Mouse (Mus musculus) brown adipose tissue, adult 24 weeks (tissue): ENCODE results near the gene Usp20. TPM values are rescaled to one million over a fixed set of nuclear protein-coding genes. Genes with fewer than 3 reads are reported as not detected.

ENCODE experiments used
- H3K27ac ChIP-seq: fragments of 200-500 bp; replicated peaks from 2 replicates; pipeline ENCODE4 v1.5.1; 2012; ENCODE audit warnings: low read depth, mild to moderate bottlenecking, low read length
- H3K4me1 ChIP-seq: fragments of 200-500 bp; 2 replicates; pipeline ENCODE4 v1.6.1; 2012; ENCODE audit warnings: low read length, mixed read lengths; ENCODE audit not compliant: control insufficient read depth, insufficient read depth, insufficient read length
- H3K4me3 ChIP-seq: fragments of 200-500 bp; 2 replicates; pipeline ENCODE4 v1.5.1; 2012; ENCODE audit warnings: low read depth, mild to moderate bottlenecking, low read length, moderate library complexity; ENCODE audit not compliant: insufficient read depth
- polyA plus RNA-seq: library from polyadenylated mRNA; stranded (reverse); fragments of >200 nt; gene quantifications from 2 replicates; pipeline ENCODE4 v1.2.4, GENCODE M21; 2012; ENCODE audit not compliant: missing spikeins, insufficient read depth, insufficient read length

Usp20 gene
- polyA plus RNA-seq, 1 experiment = 7.3 TPM

DNA sequence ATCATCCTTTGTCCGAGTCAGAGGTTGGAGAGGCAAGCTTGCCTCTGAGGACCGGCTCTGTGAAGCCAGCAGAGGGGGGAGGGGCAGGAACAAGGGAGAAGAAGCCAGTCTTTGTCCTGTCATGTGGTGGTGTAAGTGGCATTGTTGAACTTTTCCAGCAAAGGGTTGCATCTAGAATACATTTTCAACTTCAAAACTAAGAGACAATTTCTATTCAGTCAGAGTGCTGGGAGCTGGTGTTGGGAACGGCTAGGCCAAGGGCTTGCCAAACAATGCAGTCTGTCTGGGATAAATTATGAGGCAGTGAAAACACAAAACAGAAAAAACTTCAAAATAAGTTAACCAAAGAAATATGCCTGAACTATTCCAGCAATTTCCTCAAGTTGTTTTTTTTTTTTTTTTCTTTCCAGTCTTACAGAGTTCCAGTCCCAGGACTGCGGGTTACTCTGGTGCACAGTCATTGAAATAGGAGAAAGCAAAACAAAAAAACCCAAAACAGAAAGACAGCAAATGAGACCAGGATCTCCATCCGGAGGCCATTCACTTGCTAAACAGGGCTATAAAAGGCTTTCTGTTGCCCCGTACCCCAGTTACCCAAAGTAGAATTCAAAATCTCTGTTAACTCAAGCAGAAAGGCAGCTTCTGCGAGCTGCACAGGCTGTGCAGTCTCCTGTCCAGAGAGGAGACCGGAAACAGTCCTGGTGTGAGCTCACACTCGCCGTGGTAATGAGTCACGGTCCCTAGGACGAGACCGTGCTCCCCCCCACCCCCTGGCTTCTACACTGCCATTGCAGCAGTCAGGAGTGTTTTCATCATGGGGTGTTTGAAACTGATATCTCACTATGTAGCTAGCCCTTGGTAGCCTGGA, 86.4 kb downstream of the Usp20 start:
- Histone ChIP-seq H3K4me1 (peaks cover 12% of the 10 kb centered on the region), H3K4me3 (no peak overlapping the region), H3K27ac (peak overlapping the region; percentile 35; the same call in 1 of the 2 replicates)

DNA sequence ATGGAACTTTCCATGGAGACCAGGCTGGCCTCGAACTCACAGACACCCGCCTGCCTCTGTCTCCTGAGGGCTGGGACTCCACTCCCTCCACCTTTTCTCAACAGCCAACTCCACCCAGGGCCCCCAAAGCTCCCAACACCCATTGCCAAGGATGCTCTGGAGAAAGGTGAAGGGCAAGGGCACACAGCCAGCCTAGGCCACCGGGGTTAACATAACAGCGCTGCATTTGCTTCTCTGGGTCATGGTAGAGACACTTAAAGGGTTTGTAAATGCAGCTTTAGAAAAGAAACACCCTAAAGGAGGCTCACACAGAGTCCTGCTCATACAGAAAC, 87.0 kb downstream of the Usp20 start:
- Histone ChIP-seq H3K4me3 (no peak overlapping the region), H3K27ac (peak overlapping the region; percentile 31), H3K4me1 (peaks cover 12% of the 10 kb centered on the region)

DNA sequence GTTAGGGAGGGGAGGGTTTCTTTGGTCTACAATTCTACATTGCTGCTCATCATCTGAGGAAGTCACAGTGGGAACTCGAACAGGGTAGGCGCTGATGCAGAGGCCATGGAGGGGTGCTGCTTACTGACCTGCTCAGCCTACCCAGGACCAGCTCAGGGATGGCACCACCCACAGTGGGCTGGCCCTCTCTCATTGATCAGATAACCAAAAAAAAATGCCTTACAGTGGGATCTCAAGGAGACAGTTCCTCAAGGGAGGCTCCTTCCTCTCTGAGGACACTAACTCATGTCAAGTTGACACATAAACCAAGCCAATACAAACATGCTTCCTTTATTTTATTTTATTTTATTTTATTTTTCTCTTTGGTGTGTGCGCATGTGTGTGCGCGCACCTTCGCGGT, 87.4 kb downstream of the Usp20 start:
- peak overlapping the region; percentile 31 for H3K27ac ChIP-seq
- H3K4me1 ChIP-seq = peaks cover 12% of the 10 kb centered on the region
- no peak overlapping the region for H3K4me3 ChIP-seq

Other genes starting within 250 kb of the Usp20 start
- gene 1700001O22Rik, start 178.6 kb upstream of the Usp20 start, polyA plus RNA-seq = not detected in 2 replicates
- gene Ntmt1, start 174.5 kb upstream of the Usp20 start, polyA plus RNA-seq = 14.6 and 22.2 TPM in 2 replicates
- gene Asb6, start 151.9 kb upstream of the Usp20 start, polyA plus RNA-seq = 4.3 and 5.6 TPM in 2 replicates
- gene Prrx2, start 147.3 kb upstream of the Usp20 start, polyA plus RNA-seq = not detected in 2 replicates
- 15.6 and 20.6 TPM in 2 replicates for gene Ptges, start 52.4 kb upstream of the Usp20 start, polyA plus RNA-seq
- 13.7 and 14.0 TPM in 2 replicates for gene Tor1b, start 29.3 kb upstream of the Usp20 start, polyA plus RNA-seq
- gene Tor1a, start 14.3 kb upstream of the Usp20 start, polyA plus RNA-seq = 20.5 and 26.0 TPM in 2 replicates
- 19.9 and 27.2 TPM in 2 replicates for gene BC005624, start 78 bp upstream of the Usp20 start, polyA plus RNA-seq
- gene Fnbp1, start 159.7 kb downstream of the Usp20 start, polyA plus RNA-seq = 25.7 and 38.1 TPM in 2 replicates
- 11.9 and 24.7 TPM in 2 replicates for gene Gpr107, start 170.0 kb downstream of the Usp20 start, polyA plus RNA-seq